Mouse (Mus musculus) forebrain, embryonic 16.5 days (tissue): ENCODE results near the gene C1ql4. TPM values are rescaled to one million over a fixed set of nuclear protein-coding genes. Genes with fewer than 3 reads are reported as not detected.

ENCODE experiments used
- ATAC-seq: fragments of 200-750 bp; cut with Nextera tagmentation; 2 replicates; pipeline ENCODE4 v1.8.0; 2017; ENCODE audit warnings: mild to moderate bottlenecking, moderate library complexity
- H3K27ac ChIP-seq: fragments of 300-500 bp; sonication (generic); 2 replicates; pipeline ENCODE4 v1.5.1; 2014; ENCODE audit warnings: low read length, control low read depth
- H3K27me3 ChIP-seq: fragments of 300-500 bp; sonication (generic); replicated peaks from 2 replicates; pipeline ENCODE4 v1.6.1; 2014; ENCODE audit warnings: low read length; ENCODE audit not compliant: control insufficient read depth, insufficient read depth
- H3K36me3 ChIP-seq: fragments of 300-500 bp; sonication (generic); 2 replicates; pipeline ENCODE4 v1.6.1; 2014; ENCODE audit not compliant: control insufficient read depth, insufficient read depth
- H3K4me1 ChIP-seq: fragments of 300-500 bp; sonication (generic); replicated peaks from 2 replicates; pipeline ENCODE4 v1.6.1; 2014; ENCODE audit warnings: low read length; ENCODE audit not compliant: control insufficient read depth, insufficient read depth
- H3K4me2 ChIP-seq: fragments of 300-500 bp; sonication (generic); 2 replicates; pipeline ENCODE4 v1.6.1; 2014; ENCODE audit warnings: mild to moderate bottlenecking, low read length, control low read depth
- H3K4me3 ChIP-seq: fragments of 300-500 bp; sonication (generic); replicated peaks from 2 replicates; pipeline ENCODE4 v1.5.1; 2014; ENCODE audit warnings: mild to moderate bottlenecking, low read length, control low read depth
- H3K9ac ChIP-seq: fragments of 300-500 bp; sonication (generic); replicated peaks from 2 replicates; pipeline ENCODE4 v1.6.1; 2014; ENCODE audit warnings: low read depth, low read length, control low read depth
- H3K9me3 ChIP-seq: fragments of 300-500 bp; sonication (generic); 2 replicates; pipeline ENCODE4 v1.6.1; 2016; ENCODE audit warnings: low read length; ENCODE audit not compliant: control insufficient read depth
- WGBS: fragments of 180-500 bp; shearing (Covaris S2); extraction: QIAGEN DNeasy Blood & Tissue Kit; methylation state at CpG from one replicate; pipeline ENCODE4 v1.1.7; 2014; 5-methylcytosine and 5-hydroxymethylcytosine counted together
- polyA plus RNA-seq: library from polyadenylated mRNA; unstranded; fragments of >200 nt; fragmentation: Nextera tagmentation; extraction: Ambion mirVana; gene quantifications from 2 replicates; pipeline ENCODE4 v1.2.1, GENCODE M21; 2015

C1ql4 gene
- polyA plus RNA-seq, 1 experiment from 2014 or later = not detected

DNA sequence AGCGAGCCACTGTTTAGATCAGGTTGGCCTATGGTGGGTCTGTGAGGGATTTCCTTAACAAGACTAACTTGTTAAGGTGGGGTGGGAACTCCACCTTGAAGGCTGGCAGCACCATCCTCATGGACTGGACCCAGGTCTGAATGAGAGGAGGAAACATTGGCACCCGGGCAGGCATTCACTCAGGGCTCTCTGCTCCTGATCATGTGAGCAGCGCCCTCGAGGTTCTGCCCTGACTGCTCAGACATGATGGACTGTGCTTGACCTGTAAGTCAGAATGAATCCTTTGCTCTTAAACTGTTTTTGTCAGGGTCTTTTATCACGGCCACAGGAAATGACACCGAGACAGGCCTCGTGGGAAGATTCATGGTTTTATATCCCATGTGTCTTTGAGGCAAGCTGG lies 17.6 kb upstream of the C1ql4 start:
- H3K4me3 ChIP-seq = no peak overlapping the region
- H3K4me2 ChIP-seq = no peak overlapping the region
- no peaks in the 10 kb centered on the region for H3K4me1 ChIP-seq
- H3K9me3 ChIP-seq = no peaks in the 10 kb centered on the region
- no peaks in the 10 kb centered on the region for H3K27me3 ChIP-seq
- ATAC-seq = no peak
- H3K27ac ChIP-seq = no peak overlapping the region
- H3K36me3 ChIP-seq = no peaks in the 10 kb centered on the region
- H3K9ac ChIP-seq = no peak overlapping the region
- WGBS = 92% methylated on average over 7 of the region's 7 CpGs

DNA sequence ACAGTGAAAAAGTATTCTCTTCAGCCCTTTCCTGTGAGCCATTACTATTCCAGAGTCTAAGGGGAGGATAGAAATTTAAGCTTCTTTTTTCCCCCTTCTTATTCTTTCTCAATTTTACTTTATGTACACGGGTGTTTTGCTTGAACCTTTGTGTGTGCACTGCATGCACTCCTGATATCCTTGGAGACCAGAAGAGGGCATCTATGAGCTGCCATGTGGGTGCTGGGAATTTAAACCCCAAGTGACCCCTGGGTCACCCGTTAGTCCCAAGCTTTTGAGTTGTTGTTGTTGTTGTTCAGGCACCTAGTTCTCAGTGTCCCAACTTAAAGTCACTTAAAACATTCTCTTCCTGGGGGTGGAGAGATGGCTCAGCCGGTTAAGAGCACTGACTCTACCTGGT lies 12.4 kb upstream of the C1ql4 start:
- H3K4me1 ChIP-seq = peaks cover 34% of the 10 kb centered on the region
- no peak overlapping the region for H3K4me3 ChIP-seq
- H3K9me3 ChIP-seq = no peaks in the 10 kb centered on the region
- H3K36me3 ChIP-seq = no peaks in the 10 kb centered on the region
- no peak overlapping the region for H3K27ac ChIP-seq
- no peak overlapping the region for H3K9ac ChIP-seq
- ATAC-seq = no peak
- peaks cover 23% of the 10 kb centered on the region for H3K27me3 ChIP-seq
- H3K4me2 ChIP-seq = no peak overlapping the region
- 46% methylated on average over 3 of the region's 3 CpGs for WGBS

GRCm38 (mm10) chr15:99099139-99099556 lies 11.5 kb upstream of the C1ql4 start:
- 0 out of 2 replicates have a peak, but pooled peaks have one; percentile 15 for ATAC-seq
- Histone ChIP-seq H3K4me3 (no peak overlapping the region), H3K36me3 (no peaks in the 10 kb centered on the region), H3K27me3 (peaks cover 23% of the 10 kb centered on the region), H3K4me1 (peaks cover 38% of the 10 kb centered on the region), H3K27ac (no peak overlapping the region), H3K4me2 (peak overlapping the region; percentile 4; the same call in 1 of the 2 replicates), H3K9ac (0 out of 2 replicates have a peak overlapping the region, but pooled peaks have one; percentile 10), H3K9me3 (no peaks in the 10 kb centered on the region)
- WGBS = under 1% methylated on average over 15 of the region's 15 CpGs

GRCm38 (mm10) chr15:99098493-99098861 lies 10.9 kb upstream of the C1ql4 start:
- Histone ChIP-seq H3K4me1 (peaks cover 44% of the 10 kb centered on the region), H3K4me2 (peak overlapping the region; percentile 56), H3K27me3 (peaks cover 23% of the 10 kb centered on the region), H3K9ac (no peak overlapping the region), H3K36me3 (no peaks in the 10 kb centered on the region), H3K4me3 (peak overlapping the region; percentile 34), H3K9me3 (no peaks in the 10 kb centered on the region), H3K27ac (no peak overlapping the region)
- WGBS = under 1% methylated on average over 9 of the region's 9 CpGs
- no peak for ATAC-seq

GRCm38 (mm10) chr15:99097840-99098492 lies 10.3 kb upstream of the C1ql4 start:
- ATAC-seq = peak; percentile 38; the same call in 1 of the 2 replicates
- Histone ChIP-seq H3K36me3 (no peaks in the 10 kb centered on the region), H3K4me3 (peak overlapping the region; percentile 34), H3K27me3 (peaks cover 23% of the 10 kb centered on the region), H3K9ac (peak overlapping the region; percentile 7; the same call in 1 of the 2 replicates), H3K27ac (no peak overlapping the region), H3K4me1 (peaks cover 49% of the 10 kb centered on the region), H3K4me2 (peak overlapping the region; percentile 56), H3K9me3 (no peaks in the 10 kb centered on the region)
- WGBS = under 1% methylated on average over 39 of the region's 39 CpGs

- peaks cover 49% of the 10 kb centered on the region for H3K4me1 ChIP-seq
- ATAC-seq = no peak
- H3K36me3 ChIP-seq = no peaks in the 10 kb centered on the region
- H3K9me3 ChIP-seq = no peaks in the 10 kb centered on the region
- WGBS = under 1% methylated on average over 49 of the region's 58 CpGs
- peak overlapping the region; percentile 56 for H3K4me2 ChIP-seq
- no peak overlapping the region for H3K27ac ChIP-seq
- peaks cover 23% of the 10 kb centered on the region for H3K27me3 ChIP-seq
- H3K9ac ChIP-seq = peak overlapping the region; percentile 14; the same call in 1 of the 2 replicates
- peak overlapping the region; percentile 34 for H3K4me3 ChIP-seq
Measured at GRCm38 (mm10) chr15:99096831-99097500, 9.3 kb upstream of the C1ql4 start.

DNA sequence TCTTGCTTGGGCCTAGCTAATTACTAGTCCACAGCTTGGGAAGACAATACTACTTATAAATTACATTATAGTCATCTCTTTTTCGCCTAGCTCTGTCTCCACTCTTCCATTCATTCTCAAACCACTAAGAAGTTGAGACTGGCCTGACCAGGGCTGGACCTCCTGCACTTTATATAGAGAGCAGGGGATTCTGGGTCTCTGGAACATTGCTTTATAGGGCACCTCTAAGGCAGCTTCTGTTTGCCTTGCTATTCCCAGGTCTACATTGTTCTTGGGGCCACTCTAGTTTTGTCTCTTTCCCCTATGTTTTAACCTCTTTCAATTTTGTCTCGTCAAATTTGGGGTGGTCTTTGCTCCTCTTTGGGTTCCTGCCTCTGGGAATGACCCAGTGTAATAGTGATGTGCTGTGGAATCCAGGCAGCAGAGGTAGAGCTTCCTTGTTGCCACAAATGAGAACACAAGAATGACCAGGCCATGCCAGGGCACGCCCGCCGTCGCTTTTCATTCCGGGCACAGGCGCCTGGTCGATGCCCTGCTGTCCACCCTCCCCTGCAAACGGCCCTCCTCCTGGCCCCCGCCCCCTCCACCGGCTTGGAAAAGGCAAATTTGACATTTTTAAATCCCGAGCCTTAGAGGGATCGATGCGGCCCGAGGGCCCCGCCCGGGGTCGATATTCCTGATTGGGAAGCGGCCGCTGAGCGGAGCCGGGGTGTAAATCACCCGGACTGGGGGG lies 8.6 kb upstream of the C1ql4 start:
- Histone ChIP-seq H3K27me3 (peaks cover 23% of the 10 kb centered on the region), H3K36me3 (no peaks in the 10 kb centered on the region), H3K9me3 (no peaks in the 10 kb centered on the region), H3K4me2 (peak overlapping the region; percentile 56), H3K4me1 (peaks cover 49% of the 10 kb centered on the region), H3K27ac (no peak overlapping the region), H3K4me3 (peak overlapping the region; percentile 34), H3K9ac (peak overlapping the region; percentile 14; the same call in 1 of the 2 replicates)
- no peak for ATAC-seq
- WGBS = 8% methylated on average over 24 of the region's 24 CpGs

GRCm38 (mm10) chr15:99095356-99095755 lies 7.7 kb upstream of the C1ql4 start:
- H3K27me3 ChIP-seq = peaks cover 23% of the 10 kb centered on the region
- H3K36me3 ChIP-seq = no peaks in the 10 kb centered on the region
- H3K9ac ChIP-seq = no peak overlapping the region
- H3K4me1 ChIP-seq = peaks cover 49% of the 10 kb centered on the region
- 21% methylated on average over 6 of the region's 6 CpGs for WGBS
- no peak overlapping the region for H3K27ac ChIP-seq
- no peak overlapping the region for H3K4me3 ChIP-seq
- H3K9me3 ChIP-seq = no peaks in the 10 kb centered on the region
- ATAC-seq = no peak
- H3K4me2 ChIP-seq = no peak overlapping the region

- peak; percentile 54 for ATAC-seq
- no peak overlapping the region for H3K4me3 ChIP-seq
- H3K27ac ChIP-seq = no peak overlapping the region
- H3K27me3 ChIP-seq = peaks cover 24% of the 10 kb centered on the region
- WGBS = 2% methylated on average over 27 of the region's 27 CpGs
- no peaks in the 10 kb centered on the region for H3K36me3 ChIP-seq
- no peaks in the 10 kb centered on the region for H3K9me3 ChIP-seq
- no peak overlapping the region for H3K9ac ChIP-seq
- peak overlapping the region; percentile 29 for H3K4me2 ChIP-seq
- H3K4me1 ChIP-seq = peaks cover 49% of the 10 kb centered on the region
Measured at GRCm38 (mm10) chr15:99094631-99095270, 7.1 kb upstream of the C1ql4 start.
